Mouse (Mus musculus) cerebellum, adult 2 months (tissue): Measurements from ENCODE around the gene Nudt21. TPM values are rescaled to one million over a fixed set of nuclear protein-coding genes. Genes with fewer than 3 reads are reported as not detected.
A peak's percentile ranks its signal among the peaks of the same experiment; 100 is the strongest.

Source experiments
- DNase-seq, 2 experiments: peaks; one replicate each; pipeline ENCODE4 v3.0.0; 2021
- H3K27ac ChIP-seq: fragments of 200-500 bp; 2 replicates; pipeline ENCODE4 v1.5.1; 2012; ENCODE audit warnings: low read length, control low read depth, inconsistent platforms; ENCODE audit not compliant: insufficient read depth
- H3K27me3 ChIP-seq: fragments of 200-500 bp; 2 replicates; pipeline ENCODE4 v1.6.1; 2012; ENCODE audit warnings: inconsistent platforms, mild to moderate bottlenecking, low read length, moderate library complexity; ENCODE audit not compliant: control insufficient read depth, insufficient read depth
- H3K4me1 ChIP-seq: fragments of 200-500 bp; 2 replicates; pipeline ENCODE4 v1.6.1; 2011; ENCODE audit warnings: low read length; ENCODE audit not compliant: control insufficient read depth, insufficient read depth
- H3K4me3 ChIP-seq: fragments of 200-500 bp; replicated peaks from 2 replicates; pipeline ENCODE3; 2011; ENCODE audit warnings: mild to moderate bottlenecking, low read depth, low read length, control low read depth; ENCODE audit not compliant: insufficient read depth
- CTCF ChIP-seq: fragments of 200-500 bp; IDR thresholded peaks from 2 replicates; pipeline ENCODE4 v1.5.1; 2011; ENCODE audit warnings: low read depth, mild to moderate bottlenecking, control low read depth, low read length, moderate library complexity, borderline replicate concordance; ENCODE audit not compliant: insufficient read depth
- POLR2A ChIP-seq: fragments of 200-500 bp; IDR thresholded peaks from 2 replicates; pipeline ENCODE4 v1.6.1; 2011; ENCODE audit warnings: low read length, control low read depth, borderline replicate concordance; ENCODE audit not compliant: insufficient read depth
- WGBS: fragments of 180-500 bp; shearing (Covaris S2); methylation state at CpG from one replicate; pipeline ENCODE4 v1.1.7; 2018; 5-methylcytosine and 5-hydroxymethylcytosine counted together
- polyA plus RNA-seq: library from polyadenylated mRNA; depleted of rRNA; stranded (reverse); fragments of >200 nt; gene quantifications from 2 replicates; pipeline ENCODE4 v1.2.3, GENCODE M21; 2012; rRNA removed

The Nudt21 gene
- polyA plus RNA-seq = 31.3 and 32.5 TPM in 2 replicates

GRCm38 (mm10) chr8:94036944-94037524 lies at the start of gene Nudt21, which contains the start of gene Ogfod1:
Nudt21 (minus strand) TSS chr8:94037031.
Ogfod1 (plus strand) TSS chr8:94037198.
- under 1% methylated on average over 41 of the region's 41 CpGs for WGBS
- H3K4me1 ChIP-seq = peaks cover 5% of the 10 kb centered on the region; the same call in 1 of the 2 replicates
- peak; percentile 95 to 97 for DNase-seq
- peak within 1 kb of the TSS; percentile 97 for H3K4me3 ChIP-seq
- H3K27me3 ChIP-seq = no peaks in the 10 kb centered on the region
- no peak for TF ChIP-seq CTCF
- TF ChIP-seq POLR2A = peak; percentile 53; the same call in 1 of the 2 replicates
- H3K27ac ChIP-seq = peak within 1 kb of the TSS; percentile 61; the same call in 1 of the 2 replicates

GRCm38 (mm10) chr8:94076461-94077192 lies 39.8 kb upstream of the Nudt21 start:
- TF ChIP-seq CTCF (no peak), POLR2A (no peak)
- no peaks in the 10 kb centered on the region for H3K4me1 ChIP-seq
- no peak overlapping the region for H3K27ac ChIP-seq
- 66% methylated on average over 12 of the region's 12 CpGs for WGBS
- H3K4me3 ChIP-seq = no peak overlapping the region
- no peaks in the 10 kb centered on the region for H3K27me3 ChIP-seq
- DNase-seq = no peak

GRCm38 (mm10) chr8:94068793-94069192 lies 32.0 kb upstream of the Nudt21 start:
- Histone ChIP-seq H3K27me3 (no peaks in the 10 kb centered on the region), H3K27ac (no peak overlapping the region), H3K4me3 (no peak overlapping the region), H3K4me1 (no peaks in the 10 kb centered on the region)
- no peak for DNase-seq
- TF ChIP-seq POLR2A = no peak
- no peak for TF ChIP-seq CTCF
- WGBS = 89% methylated on average over 7 of the region's 7 CpGs

GRCm38 (mm10) chr8:94066121-94066863 lies 29.5 kb upstream of the Nudt21 start:
- H3K27ac ChIP-seq = no peak overlapping the region
- H3K4me3 ChIP-seq = no peak overlapping the region
- TF ChIP-seq POLR2A (no peak), CTCF (no peak)
- WGBS = 38% methylated on average over 11 of the region's 11 CpGs
- DNase-seq = no peak
- H3K4me1 ChIP-seq = no peaks in the 10 kb centered on the region
- no peaks in the 10 kb centered on the region for H3K27me3 ChIP-seq

GRCm38 (mm10) chr8:94057157-94057854 lies 20.5 kb upstream of the Nudt21 start:
- no peaks in the 10 kb centered on the region for H3K27me3 ChIP-seq
- WGBS = 65% methylated on average over 6 of the region's 6 CpGs
- TF ChIP-seq POLR2A (no peak), CTCF (peak; percentile 55; the same call in 1 of the 2 replicates)
- no peak overlapping the region for H3K4me3 ChIP-seq
- DNase-seq = peak; percentile 37 to 57
- no peaks in the 10 kb centered on the region for H3K4me1 ChIP-seq
- no peak overlapping the region for H3K27ac ChIP-seq

- 94% methylated on average over 12 of the region's 12 CpGs for WGBS
- Histone ChIP-seq H3K27ac (no peak overlapping the region), H3K4me1 (no peaks in the 10 kb centered on the region), H3K27me3 (no peaks in the 10 kb centered on the region), H3K4me3 (no peak overlapping the region)
- no peak for TF ChIP-seq CTCF
- no peak for TF ChIP-seq POLR2A
- no peak for DNase-seq
These were observed 15.9 kb upstream of the Nudt21 start for GRCm38 (mm10) chr8:94052696-94053095.

- no peak overlapping the region for H3K27ac ChIP-seq
- H3K4me3 ChIP-seq = no peak overlapping the region
- no peaks in the 10 kb centered on the region for H3K4me1 ChIP-seq
- 11% methylated on average over 2 of the region's 2 CpGs for WGBS
- no peak for TF ChIP-seq CTCF
- no peak for TF ChIP-seq POLR2A
- DNase-seq = peak in 1 of 2 experiments; percentile 16
- no peaks in the 10 kb centered on the region for H3K27me3 ChIP-seq
These were observed 11.0 kb upstream of the Nudt21 start for GRCm38 (mm10) chr8:94047845-94048244.
